Mouse (Mus musculus): ENCODE results near the gene Rbm8a2.
"Not testable (repeated sequence)": the region's sequence is repeated elsewhere in the genome, so short reads cannot be mapped to it uniquely, and the experiment has no call there.

The Rbm8a2 gene

GRCm38 (mm10) chr1:175979014-175979413, at the start of gene Rbm8a2:
TSS of gene Rbm8a2 (minus strand) at chr1:175979114.
- in situ Hi-C loops (cut with MboI, MseI), result not testable (repeated sequence)

GRCm38 (mm10) chr1:176028397-176028796, 49.5 kb upstream of the Rbm8a2 start:
- in situ Hi-C loops (cut with MboI, MseI), result no loop called here

- in situ Hi-C loops (cut with MboI, MseI), result no loop called here
These were observed 45.6 kb upstream of the Rbm8a2 start for GRCm38 (mm10) chr1:176024501-176024900.

- in situ Hi-C loops (cut with MboI, MseI), result no loop called here
These were observed 39.6 kb upstream of the Rbm8a2 start for GRCm38 (mm10) chr1:176018523-176018922.

DNA sequence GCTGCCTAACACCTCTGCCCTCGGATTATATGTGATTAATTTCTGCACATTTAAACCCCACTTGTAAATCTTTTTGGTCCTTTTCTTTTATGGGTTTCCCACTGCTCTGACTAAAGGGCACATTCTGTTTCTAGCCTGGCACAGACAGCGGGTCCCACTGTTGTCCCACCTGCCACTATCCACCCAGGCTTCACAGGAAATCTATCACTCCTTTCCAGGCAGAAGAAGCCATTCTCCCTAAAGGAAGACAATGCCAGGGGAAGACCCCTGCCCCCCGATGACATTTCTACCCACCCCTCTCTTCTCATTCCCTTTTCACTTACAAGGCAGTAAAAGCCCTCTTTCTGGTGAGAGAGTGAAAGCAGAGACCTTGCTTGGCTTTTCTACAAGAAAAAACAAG, 37.2 kb upstream of the Rbm8a2 start:
- in situ Hi-C loops (cut with MboI, MseI), result no loop called here

DNA sequence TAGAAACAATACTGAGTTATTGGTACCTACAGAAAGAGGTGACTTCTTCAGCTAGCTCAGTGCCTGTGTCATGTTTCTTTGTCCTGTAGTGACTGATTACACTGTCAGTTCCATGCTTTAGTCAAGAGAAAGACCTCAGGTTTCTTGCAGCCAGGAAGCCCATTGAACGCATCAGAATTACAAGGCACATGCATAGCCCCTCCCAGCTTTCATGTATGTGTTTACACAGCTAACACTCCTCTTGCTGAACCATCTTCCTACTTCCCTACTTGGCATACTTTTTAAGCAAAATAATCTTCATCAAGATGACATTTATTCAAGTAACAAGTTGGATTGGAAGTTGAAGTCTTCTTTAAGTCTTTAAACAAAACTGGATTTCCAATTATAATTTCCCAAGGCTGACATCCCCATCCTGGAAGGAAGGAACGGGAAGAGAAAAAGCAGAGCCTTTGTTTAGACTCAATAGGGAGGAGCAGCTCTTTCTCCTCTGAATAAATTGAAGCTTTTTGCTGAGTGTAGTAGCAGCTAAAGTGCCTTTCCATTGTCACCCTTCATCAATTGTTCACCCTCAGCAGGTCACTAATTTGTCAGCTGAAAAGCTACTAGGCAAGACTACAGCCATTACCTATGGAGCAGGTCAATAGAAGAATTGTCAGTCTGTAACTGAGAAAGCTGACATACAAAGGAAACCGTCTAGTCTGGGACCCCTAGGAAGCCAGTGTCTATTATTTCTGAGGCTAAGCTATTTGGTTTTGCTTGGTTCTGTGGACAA, 34.8 kb upstream of the Rbm8a2 start:
- in situ Hi-C loops (cut with MboI, MseI), result no loop called here

- in situ Hi-C loops (cut with MboI, MseI), result no loop called here
These were observed 32.6 kb upstream of the Rbm8a2 start for GRCm38 (mm10) chr1:176011535-176011934.

DNA sequence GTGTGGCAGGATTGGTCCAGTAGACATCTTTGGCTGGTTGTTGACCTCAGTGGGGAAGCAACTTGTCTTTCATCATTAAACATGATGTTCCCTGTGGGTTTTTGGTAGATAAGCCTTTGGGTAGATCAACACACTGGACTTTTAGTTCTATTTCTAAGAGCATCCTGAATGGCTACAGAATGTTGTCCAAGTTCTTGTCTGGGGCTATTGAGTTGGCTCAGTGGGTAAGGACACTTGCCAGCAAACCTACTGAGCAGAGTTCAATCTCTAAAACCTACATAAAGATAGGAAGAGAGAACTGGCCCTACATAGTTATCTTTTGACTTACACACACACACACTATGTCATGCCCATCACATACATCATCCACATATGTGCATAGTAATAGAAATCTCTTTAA, 32.2 kb upstream of the Rbm8a2 start:
- in situ Hi-C loops (cut with MboI, MseI), result no loop called here

- in situ Hi-C loops (cut with MboI, MseI), result no loop called here
These were observed 29.5 kb upstream of the Rbm8a2 start for GRCm38 (mm10) chr1:176008411-176008810.

DNA sequence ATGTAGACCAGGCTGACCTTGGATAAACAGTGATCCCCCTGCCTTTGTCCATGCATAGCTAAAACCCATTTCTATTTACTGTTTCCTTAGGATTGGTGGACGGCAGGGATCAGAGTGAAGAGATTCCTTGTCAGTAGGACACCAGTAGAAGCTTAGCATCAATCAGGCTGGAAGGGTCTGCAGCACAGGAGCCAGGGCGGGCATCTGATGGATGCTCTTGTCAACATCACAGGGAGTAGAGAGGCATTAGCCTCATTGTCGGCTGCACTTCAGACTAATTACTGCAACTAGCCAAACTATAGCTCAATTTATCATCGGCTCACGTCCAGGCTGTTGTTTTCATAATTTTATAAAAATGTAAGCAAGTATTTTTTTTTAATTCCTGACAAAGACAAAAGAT, 21.7 kb upstream of the Rbm8a2 start:
- in situ Hi-C loops (cut with MboI, MseI), result no loop called here

DNA sequence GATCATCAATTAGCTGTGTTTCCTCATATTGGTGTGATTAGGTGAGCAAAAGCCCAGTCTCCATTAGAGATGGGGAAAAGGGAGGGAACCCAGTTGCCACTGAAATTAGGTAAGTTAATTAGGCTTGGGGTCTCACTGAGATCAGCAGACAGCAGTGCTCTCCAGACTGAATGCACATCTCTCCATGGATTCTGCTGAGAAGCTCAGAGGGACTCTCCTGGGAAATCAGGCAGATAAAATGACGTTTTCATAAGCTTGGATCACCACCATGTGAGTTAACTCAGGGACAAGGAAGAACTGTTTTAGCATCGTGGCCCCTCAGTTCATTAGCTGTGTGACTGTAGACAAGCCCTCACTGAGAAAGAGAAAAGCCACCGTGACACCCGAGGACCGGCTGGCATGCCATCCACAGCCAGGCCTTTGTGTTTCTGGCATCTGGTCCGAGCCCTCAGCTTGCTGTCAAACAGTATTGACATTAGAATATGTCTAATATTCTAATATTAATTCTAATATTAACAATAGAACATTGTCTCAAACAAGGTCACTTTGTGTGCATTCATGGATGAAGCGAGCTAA, 18.2 kb upstream of the Rbm8a2 start:
- in situ Hi-C loops (cut with MboI, MseI), result no loop called here

DNA sequence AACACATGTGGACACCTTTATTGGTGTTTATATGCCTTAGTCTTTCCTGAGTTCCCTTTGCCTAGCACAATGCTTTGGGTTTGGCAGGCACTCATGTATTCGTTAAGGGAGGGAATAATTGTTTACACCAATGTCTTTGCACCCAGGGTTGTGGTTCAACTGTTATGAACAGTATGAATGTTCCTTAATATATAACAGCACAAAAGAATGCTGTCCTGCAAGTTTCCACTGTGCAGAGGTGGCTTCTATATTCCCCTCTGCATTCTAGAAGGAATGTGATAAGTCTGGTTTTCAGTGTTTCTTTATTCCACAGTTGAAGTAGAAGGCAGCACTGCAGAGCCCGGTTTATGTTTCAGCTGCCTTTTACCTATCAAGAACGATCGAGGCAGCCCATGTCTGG, 10.0 kb upstream of the Rbm8a2 start:
- in situ Hi-C loops (cut with MboI, MseI), result no loop called here

DNA sequence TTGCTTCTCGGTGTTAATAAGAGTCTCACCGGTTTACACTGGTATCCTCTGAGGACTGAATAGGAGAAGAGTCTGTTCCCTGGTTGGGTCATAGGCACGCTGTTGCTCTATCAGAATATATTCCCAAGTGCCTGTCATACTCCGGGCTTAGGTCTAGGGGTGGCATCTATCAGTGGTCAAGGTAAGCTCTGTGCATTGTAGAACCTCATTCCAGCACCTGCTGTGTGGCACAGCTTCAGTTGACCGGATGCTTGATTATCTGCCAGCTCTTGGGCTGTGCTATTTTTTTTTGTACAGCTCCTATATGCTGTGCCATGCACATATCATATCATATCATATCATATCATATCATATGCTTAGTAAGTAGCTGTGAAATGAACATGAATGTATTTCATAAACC, 9.5 kb upstream of the Rbm8a2 start:
- in situ Hi-C loops (cut with MboI, MseI), result no loop called here

- in situ Hi-C loops (cut with MboI, MseI), result no loop called here
These were observed 8.2 kb downstream of the Rbm8a2 start for GRCm38 (mm10) chr1:175970710-175971109.

- in situ Hi-C loops (cut with MboI, MseI), result no loop called here
These were observed 11.7 kb downstream of the Rbm8a2 start for GRCm38 (mm10) chr1:175967004-175967745.

GRCm38 (mm10) chr1:175961786-175962185, 17.1 kb downstream of the Rbm8a2 start:
- in situ Hi-C loops (cut with MboI, MseI), result no loop called here

DNA sequence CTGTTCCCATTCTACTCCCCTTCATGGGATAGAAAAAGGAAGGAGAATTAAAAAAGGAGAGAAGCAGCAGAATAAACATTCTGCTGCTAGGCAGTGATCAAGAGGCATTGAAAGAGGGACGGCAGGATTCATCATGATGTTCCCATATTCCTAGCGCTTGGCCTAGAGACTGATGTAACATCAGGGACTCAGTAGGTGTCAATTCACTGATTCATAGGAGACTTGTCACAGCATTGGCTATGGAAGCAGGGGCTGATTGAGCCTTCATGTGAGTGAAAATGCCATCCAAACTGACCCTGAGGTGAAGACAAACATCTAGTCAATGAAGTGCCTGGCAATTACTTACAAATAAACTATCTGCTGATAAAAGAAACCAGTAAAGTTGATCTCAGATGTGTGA, 28.1 kb downstream of the Rbm8a2 start:
- in situ Hi-C loops (cut with MboI, MseI), result no loop called here

GRCm38 (mm10) chr1:175950421-175950820, 28.5 kb downstream of the Rbm8a2 start:
- in situ Hi-C loops (cut with MboI, MseI), result no loop called here

DNA sequence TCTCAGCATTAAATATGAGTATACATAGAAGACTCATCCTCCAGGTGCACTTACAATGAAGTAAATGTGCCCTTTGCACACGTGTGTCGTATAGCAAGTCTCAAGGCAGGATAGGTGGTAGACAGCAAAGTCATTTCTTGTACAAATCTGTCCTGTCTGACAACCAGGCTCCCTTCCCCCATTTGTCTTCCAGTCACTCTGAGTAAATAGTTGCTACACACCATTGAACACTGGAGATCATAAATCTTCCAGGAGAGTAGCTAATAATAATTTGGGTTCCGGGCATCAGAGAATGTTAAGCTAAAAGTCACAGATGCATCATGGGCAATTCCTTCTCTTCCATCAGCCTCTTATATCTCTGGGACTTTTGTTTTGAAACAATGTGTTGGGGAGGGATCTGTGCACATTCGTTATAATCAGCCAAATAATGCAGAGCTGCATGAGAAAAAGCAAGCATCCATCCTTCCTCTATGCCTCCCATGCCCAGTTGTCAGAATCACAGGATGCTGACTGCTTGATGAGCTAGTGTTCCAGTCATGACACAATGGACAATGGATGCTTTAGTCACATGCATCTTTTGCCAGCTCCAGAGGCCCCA, 32.1 kb downstream of the Rbm8a2 start:
- in situ Hi-C loops (cut with MboI, MseI), result loop anchor here (25.0 kb wide), 1 partner anchor 890 kb away; no protein-coding TSS in a partner anchor

DNA sequence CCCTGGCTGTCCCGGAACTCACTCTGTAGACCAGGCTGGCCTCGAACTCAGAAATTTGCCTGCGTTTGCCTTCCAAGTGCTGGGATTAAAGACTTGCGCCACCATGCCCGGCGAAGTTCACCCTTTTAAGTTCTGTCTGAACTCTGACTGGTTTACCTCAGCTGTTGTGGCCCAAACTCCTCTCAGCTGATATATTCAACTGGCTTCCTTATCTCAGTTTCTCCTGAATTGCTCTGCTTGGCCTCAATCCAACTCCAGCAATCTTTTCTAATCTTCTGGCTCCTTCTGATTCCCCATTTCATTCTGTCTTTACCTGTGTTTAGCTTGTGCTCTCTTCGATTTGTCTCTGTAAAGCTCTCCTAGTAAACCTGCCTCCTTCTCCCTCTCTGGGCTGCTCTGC, 35.7 kb downstream of the Rbm8a2 start:
- in situ Hi-C loops (cut with MboI, MseI), result loop anchor here (25.0 kb wide), 1 partner anchor 894 kb away; no protein-coding TSS in a partner anchor

DNA sequence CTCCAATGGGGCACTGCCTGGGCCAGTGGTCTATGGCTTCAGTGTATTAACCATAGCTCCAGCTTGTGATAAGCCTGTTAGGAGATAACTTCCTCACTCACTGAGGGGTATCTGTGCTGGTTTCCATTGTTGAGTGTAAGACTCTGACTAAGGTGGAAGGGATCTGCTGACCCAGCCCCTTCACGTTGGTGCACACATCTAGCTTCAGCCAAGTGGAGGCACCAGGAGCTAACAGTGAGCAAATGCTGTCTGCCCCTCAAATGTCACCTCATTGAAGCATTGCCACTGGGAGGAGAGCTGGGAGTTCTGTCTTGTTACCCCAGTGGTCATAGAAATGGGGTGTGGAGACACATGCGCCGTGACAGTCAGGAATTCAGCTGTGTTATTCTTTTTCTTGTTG, 40.2 kb downstream of the Rbm8a2 start:
- in situ Hi-C loops (cut with MboI, MseI), result loop anchor here (10.0 to 25.0 kb wide), 2 partner anchors 899 to 1716 kb away; no protein-coding TSS in a partner anchor

- in situ Hi-C loops (cut with MboI, MseI), result loop anchor here (10.0 to 25.0 kb wide), 2 partner anchors 901 to 1718 kb away; no protein-coding TSS in a partner anchor
These were observed 42.6 kb downstream of the Rbm8a2 start for GRCm38 (mm10) chr1:175936282-175936737.

All from regulatory T cell (primary cell).